Mouse (Mus musculus): ENCODE data around the gene Nt5c3. TPM values are rescaled to one million over a fixed set of nuclear protein-coding genes. Genes with fewer than 3 reads are reported as not detected.

Gene Nt5c3
- polyA plus RNA-seq, 1 experiment = 9.9 TPM

GRCm38 (mm10) chr6:56837621-56838020 lies 86.1 kb downstream of the Nt5c3 start:
- Histone ChIP-seq H3K27me3 (ENCODE audit: control insufficient read depth, insufficient read depth, insufficient read length) (no peaks in the 10 kb centered on the region), H3ac (ENCODE audit: control insufficient read depth, insufficient read length) (no peak overlapping the region), H3K79me2 (ENCODE audit: control insufficient read depth, insufficient read depth) (peaks cover 8% of the 10 kb centered on the region), H3K36me3 (ENCODE audit: control insufficient read depth, insufficient read depth) (peaks cover 14% of the 10 kb centered on the region), H3K4me2 (ENCODE audit: low read depth) (no peak overlapping the region), H3K4me3 (no peak overlapping the region)
- no peak for TF ChIP-seq MYOG (IDR thresholded peaks at IDR 0.05; ENCODE audit: control insufficient read depth in 1 of 3, insufficient read depth in 1 of 3, insufficient read length in 2 of 3, low read depth in 2 of 3)
- no peak for TF ChIP-seq REST (IDR thresholded peaks at IDR 0.05; ENCODE audit: insufficient read depth, insufficient read length)
- TF ChIP-seq TCF12 (IDR thresholded peaks at IDR 0.05; ENCODE audit: insufficient read depth, poor library complexity, severe bottlenecking) = no peak
- TF ChIP-seq POLR2A (IDR thresholded peaks at IDR 0.05; ENCODE audit: insufficient read length, low read depth) = no peak
- no peak for TF ChIP-seq POLR2AphosphoS2 (IDR thresholded peaks at IDR 0.05; ENCODE audit: insufficient read length, low read depth)
- TF ChIP-seq E2F4 (IDR thresholded peaks at IDR 0.05; ENCODE audit: insufficient read depth) = no peak
- TF ChIP-seq MAX (IDR thresholded peaks at IDR 0.05; ENCODE audit: low read depth) = no peak
- no peak for TF ChIP-seq CEBPB (IDR thresholded peaks at IDR 0.05; ENCODE audit: insufficient read depth, poor library complexity, severe bottlenecking)
- TF ChIP-seq MYOD1 (IDR thresholded peaks at IDR 0.05; ENCODE audit: control insufficient read depth in 1 of 3, insufficient read length in 2 of 3, low read depth in 2 of 3) = no peak
- no peak for TF ChIP-seq SRF (IDR thresholded peaks at IDR 0.05; ENCODE audit: control insufficient read depth, insufficient read length, low read depth)
- TF ChIP-seq USF1 (IDR thresholded peaks at IDR 0.05; ENCODE audit: low read depth) = no peak

- peaks cover 13% of the 10 kb centered on the region for H3K79me2 ChIP-seq (ENCODE audit: control insufficient read depth, insufficient read depth)
- no peak overlapping the region for H3K4me2 ChIP-seq (ENCODE audit: low read depth)
- TF ChIP-seq CEBPB (IDR thresholded peaks at IDR 0.05; ENCODE audit: insufficient read depth, poor library complexity, severe bottlenecking) = no peak
- TF ChIP-seq MYOD1 (IDR thresholded peaks at IDR 0.05; ENCODE audit: control insufficient read depth in 1 of 3, insufficient read length in 2 of 3, low read depth in 2 of 3) = no peak
- TF ChIP-seq E2F4 (IDR thresholded peaks at IDR 0.05; ENCODE audit: insufficient read depth) = no peak
- no peak for TF ChIP-seq TCF3 (IDR thresholded peaks at IDR 0.05; ENCODE audit: insufficient read length, low read depth)
- no peak for TF ChIP-seq POLR2A (IDR thresholded peaks at IDR 0.05; ENCODE audit: insufficient read length, low read depth)
- TF ChIP-seq REST (IDR thresholded peaks at IDR 0.05; ENCODE audit: insufficient read depth, insufficient read length) = no peak
- no peak for TF ChIP-seq POLR2AphosphoS2 (IDR thresholded peaks at IDR 0.05; ENCODE audit: insufficient read length, low read depth)
- no peak for TF ChIP-seq TCF12 (IDR thresholded peaks at IDR 0.05; ENCODE audit: insufficient read depth, poor library complexity, severe bottlenecking)
- TF ChIP-seq USF1 (IDR thresholded peaks at IDR 0.05; ENCODE audit: low read depth) = no peak
- TF ChIP-seq MYOG (IDR thresholded peaks at IDR 0.05; ENCODE audit: control insufficient read depth in 1 of 3, insufficient read depth in 1 of 3, insufficient read length in 2 of 3, low read depth in 2 of 3) = no peak
- TF ChIP-seq MAX (IDR thresholded peaks at IDR 0.05; ENCODE audit: low read depth) = no peak
- no peak for TF ChIP-seq SRF (IDR thresholded peaks at IDR 0.05; ENCODE audit: control insufficient read depth, insufficient read length, low read depth)
- no peaks in the 10 kb centered on the region for H3K27me3 ChIP-seq (ENCODE audit: control insufficient read depth, insufficient read depth, insufficient read length)
- H3ac ChIP-seq (ENCODE audit: control insufficient read depth, insufficient read length) = no peak overlapping the region
- H3K4me3 ChIP-seq = no peak overlapping the region
- peaks cover 14% of the 10 kb centered on the region for H3K36me3 ChIP-seq (ENCODE audit: control insufficient read depth, insufficient read depth)
Measured at GRCm38 (mm10) chr6:56837166-56837565, 86.6 kb downstream of the Nt5c3 start.

- H3K4me2 ChIP-seq (ENCODE audit: low read depth) = no peak overlapping the region
- H3K79me2 ChIP-seq (ENCODE audit: control insufficient read depth, insufficient read depth) = peaks cover 13% of the 10 kb centered on the region
- no peak overlapping the region for H3ac ChIP-seq (ENCODE audit: control insufficient read depth, insufficient read length)
- no peak overlapping the region for H3K4me3 ChIP-seq
- H3K36me3 ChIP-seq (ENCODE audit: control insufficient read depth, insufficient read depth) = peaks cover 10% of the 10 kb centered on the region
- H3K27me3 ChIP-seq (ENCODE audit: control insufficient read depth, insufficient read depth, insufficient read length) = no peaks in the 10 kb centered on the region
- no peak for TF ChIP-seq POLR2AphosphoS2 (IDR thresholded peaks at IDR 0.05; ENCODE audit: insufficient read length, low read depth)
- TF ChIP-seq CEBPB (IDR thresholded peaks at IDR 0.05; ENCODE audit: insufficient read depth, poor library complexity, severe bottlenecking) = no peak
- no peak for TF ChIP-seq MYOG (IDR thresholded peaks at IDR 0.05; ENCODE audit: control insufficient read depth in 1 of 3, insufficient read depth in 1 of 3, insufficient read length in 2 of 3, low read depth in 2 of 3)
- no peak for TF ChIP-seq REST (IDR thresholded peaks at IDR 0.05; ENCODE audit: insufficient read depth, insufficient read length)
- no peak for TF ChIP-seq E2F4 (IDR thresholded peaks at IDR 0.05; ENCODE audit: insufficient read depth)
- TF ChIP-seq TCF3 (IDR thresholded peaks at IDR 0.05; ENCODE audit: insufficient read length, low read depth) = no peak
- no peak for TF ChIP-seq SRF (IDR thresholded peaks at IDR 0.05; ENCODE audit: control insufficient read depth, insufficient read length, low read depth)
Measured at GRCm38 (mm10) chr6:56835532-56835931, 88.2 kb downstream of the Nt5c3 start.

GRCm38 (mm10) chr6:56834769-56835168 lies 89.0 kb downstream of the Nt5c3 start:
- TF ChIP-seq POLR2A (IDR thresholded peaks at IDR 0.05; ENCODE audit: insufficient read length, low read depth) (no peak), SRF (IDR thresholded peaks at IDR 0.05; ENCODE audit: control insufficient read depth, insufficient read length, low read depth) (no peak), MAX (IDR thresholded peaks at IDR 0.05; ENCODE audit: low read depth) (no peak), TCF12 (IDR thresholded peaks at IDR 0.05; ENCODE audit: insufficient read depth, poor library complexity, severe bottlenecking) (no peak), MYOD1 (IDR thresholded peaks at IDR 0.05; ENCODE audit: control insufficient read depth in 1 of 3, insufficient read length in 2 of 3, low read depth in 2 of 3) (no peak)
- Histone ChIP-seq H3K36me3 (ENCODE audit: control insufficient read depth, insufficient read depth) (peaks cover 6% of the 10 kb centered on the region), H3K79me2 (ENCODE audit: control insufficient read depth, insufficient read depth) (peaks cover 13% of the 10 kb centered on the region), H3ac (ENCODE audit: control insufficient read depth, insufficient read length) (no peak overlapping the region), H3K4me2 (ENCODE audit: low read depth) (no peak overlapping the region), H3K4me3 (no peak overlapping the region), H3K27me3 (ENCODE audit: control insufficient read depth, insufficient read depth, insufficient read length) (no peaks in the 10 kb centered on the region)

- H3K79me2 ChIP-seq (ENCODE audit: control insufficient read depth, insufficient read depth) = peaks cover 13% of the 10 kb centered on the region
- no peaks in the 10 kb centered on the region for H3K27me3 ChIP-seq (ENCODE audit: control insufficient read depth, insufficient read depth, insufficient read length)
- H3K4me2 ChIP-seq (ENCODE audit: low read depth) = peak overlapping the region; percentile 61
- peaks cover 5% of the 10 kb centered on the region for H3K36me3 ChIP-seq (ENCODE audit: control insufficient read depth, insufficient read depth)
- TF ChIP-seq MYOD1 (IDR thresholded peaks at IDR 0.05; ENCODE audit: control insufficient read depth in 1 of 3, insufficient read length in 2 of 3, low read depth in 2 of 3) (no peak), USF1 (IDR thresholded peaks at IDR 0.05; ENCODE audit: low read depth) (no peak), TCF3 (IDR thresholded peaks at IDR 0.05; ENCODE audit: insufficient read length, low read depth) (no peak), MAX (IDR thresholded peaks at IDR 0.05; ENCODE audit: low read depth) (no peak), SRF (IDR thresholded peaks at IDR 0.05; ENCODE audit: control insufficient read depth, insufficient read length, low read depth) (no peak), POLR2A (IDR thresholded peaks at IDR 0.05; ENCODE audit: insufficient read length, low read depth) (no peak), E2F4 (IDR thresholded peaks at IDR 0.05; ENCODE audit: insufficient read depth) (no peak), REST (IDR thresholded peaks at IDR 0.05; ENCODE audit: insufficient read depth, insufficient read length) (no peak), TCF12 (IDR thresholded peaks at IDR 0.05; ENCODE audit: insufficient read depth, poor library complexity, severe bottlenecking) (no peak), POLR2AphosphoS2 (IDR thresholded peaks at IDR 0.05; ENCODE audit: insufficient read length, low read depth) (no peak), MYOG (IDR thresholded peaks at IDR 0.05; ENCODE audit: control insufficient read depth in 1 of 3, insufficient read depth in 1 of 3, insufficient read length in 2 of 3, low read depth in 2 of 3) (no peak), CEBPB (IDR thresholded peaks at IDR 0.05; ENCODE audit: insufficient read depth, poor library complexity, severe bottlenecking) (no peak)
- H3K4me3 ChIP-seq = peak overlapping the region; percentile 47
- peak overlapping the region; percentile 71 for H3ac ChIP-seq (ENCODE audit: control insufficient read depth, insufficient read length)
Measured at GRCm38 (mm10) chr6:56832830-56833229, 90.9 kb downstream of the Nt5c3 start.
